In the genomic region with DNA sequence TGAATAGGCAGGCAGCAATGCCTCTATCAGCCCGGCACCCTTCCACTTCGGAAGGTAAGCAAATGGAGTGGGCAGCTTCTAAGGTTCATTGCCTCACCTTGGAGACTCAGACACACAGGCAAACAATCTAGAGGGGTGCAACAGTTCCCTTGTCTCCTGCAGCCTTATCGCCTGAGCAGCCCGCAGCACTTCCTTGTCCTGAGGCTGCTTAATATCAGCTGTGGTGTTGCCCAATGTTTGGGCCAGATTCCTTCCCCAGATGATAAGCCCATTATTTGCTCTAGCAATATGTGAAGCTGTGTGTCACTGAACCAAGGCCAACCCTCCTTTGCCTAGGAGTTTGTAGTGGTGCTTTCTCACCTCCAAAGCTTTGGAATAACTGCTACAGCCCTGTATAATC, we compare ENCODE assay signal across 20 mouse cellular contexts. TPM values are rescaled to one million over a fixed set of nuclear protein-coding genes. Genes with fewer than 3 reads are reported as not detected.
DNase-seq lines count a peak whose midpoint lies in the region; ATAC-seq and TF ChIP-seq lines count a peak whose summit lies in the region.
"Had no signal": no experiment of that assay in that cellular context is flagged by ENCODE, and none has a peak within 500 bp of the region (broad histone marks: within the 10 kb centered on the region; RNA-seq: fewer than 3 reads in every experiment).

No protein-coding gene starts in this region.

- no peak for TF ChIP-seq EP300 in stomach, postnatal 0 days (optimal IDR thresholded peaks at IDR 0.05)

- no peaks in the 10 kb centered on the region for H3K27me3 ChIP-seq in heart, embryonic 12.5 days (replicated peaks)
- no peaks in the 10 kb centered on the region for H3K27me3 ChIP-seq in stomach, postnatal 0 days (ENCODE audit: control insufficient read depth, insufficient read depth, low read length)
- no peaks in the 10 kb centered on the region for H3K27me3 ChIP-seq in hindbrain, embryonic 11.5 days (ENCODE audit: control insufficient read depth, insufficient read depth, low read length)
- H3K27me3 ChIP-seq: CH12.LX; forebrain, embryonic 12.5 days; heart, embryonic 15.5 days; hindbrain, embryonic 13.5 days; midbrain, embryonic 13.5 days had no signal

- H3K4me3 ChIP-seq in heart, embryonic 12.5 days: no peak overlapping the region
- H3K4me3 ChIP-seq in stomach, postnatal 0 days (ENCODE audit: low read depth, low read length): no peak overlapping the region
- H3K4me3 ChIP-seq in hindbrain, embryonic 11.5 days (ENCODE audit: low read depth, low read length): no peak overlapping the region
- H3K4me3 ChIP-seq: forebrain, embryonic 12.5 days; heart, embryonic 15.5 days; hindbrain, embryonic 13.5 days; midbrain, embryonic 13.5 days; neural tube, embryonic 15.5 days had no signal

- 0 out of 2 replicates have a peak overlapping the region, but pooled peaks have one; percentile 16 for H3K27ac ChIP-seq in heart, embryonic 12.5 days (ENCODE audit: poor library complexity, severe bottlenecking)
- no peak overlapping the region for H3K27ac ChIP-seq in stomach, postnatal 0 days (replicated peaks)
- no peak overlapping the region for H3K27ac ChIP-seq in hindbrain, embryonic 11.5 days (ENCODE audit: low read depth, low read length)
- H3K27ac ChIP-seq: forebrain, embryonic 12.5 days; heart, embryonic 15.5 days; hindbrain, embryonic 13.5 days; midbrain, embryonic 13.5 days; neural tube, embryonic 15.5 days had no signal

- WGBS in heart, embryonic 12.5 days: 39% methylated on average over 4 of the region's 4 CpGs
- WGBS in stomach, postnatal 0 days: 58% methylated on average over 4 of the region's 4 CpGs
- 91% methylated on average over 4 of the region's 4 CpGs for WGBS in hindbrain, embryonic 11.5 days

- peak; percentile 63; the same call in 1 of the 2 replicates for ATAC-seq in heart, embryonic 12.5 days (ENCODE audit: insufficient number of reproducible peaks, low FRiP score)
- ATAC-seq in stomach, postnatal 0 days (ENCODE audit: low FRiP score, low TSS enrichment): peak; percentile 99
- no peak for ATAC-seq in frontal cortex, adult (ENCODE audit: low TSS enrichment)
- no peak for ATAC-seq in hindbrain, embryonic 11.5 days (ENCODE audit: low FRiP score)
- ATAC-seq: midbrain, embryonic 13.5 days had no signal

- TF ChIP-seq CTCF in stomach, postnatal 0 days (IDR thresholded peaks at IDR 0.05; ENCODE audit: low read depth): no peak

- H3K9ac ChIP-seq in heart, embryonic 12.5 days: no peak overlapping the region
- no peak overlapping the region for H3K9ac ChIP-seq in stomach, postnatal 0 days (ENCODE audit: low read length)
- H3K9ac ChIP-seq in hindbrain, embryonic 11.5 days (ENCODE audit: low read depth, low read length): no peak overlapping the region
- H3K9ac ChIP-seq: forebrain, embryonic 12.5 days; heart, embryonic 15.5 days; hindbrain, embryonic 13.5 days; lung, embryonic 14.5 days; midbrain, embryonic 13.5 days; neural tube, embryonic 15.5 days had no signal

- H3K4me1 ChIP-seq in heart, embryonic 12.5 days (replicated peaks): 0 out of 2 replicates have a peak, but pooled peaks cover 4% of the 10 kb centered on the region
- no peaks in the 10 kb centered on the region for H3K4me1 ChIP-seq in stomach, postnatal 0 days (replicated peaks; ENCODE audit: control insufficient read depth, insufficient read depth)
- H3K4me1 ChIP-seq in hindbrain, embryonic 11.5 days (replicated peaks; ENCODE audit: control insufficient read depth, insufficient read depth, low read length): no peaks in the 10 kb centered on the region
- H3K4me1 ChIP-seq: forebrain, embryonic 12.5 days; heart, embryonic 15.5 days; hindbrain, embryonic 13.5 days; midbrain, embryonic 13.5 days; neural tube, embryonic 15.5 days had no signal

- no peak overlapping the region for H3K4me2 ChIP-seq in heart, embryonic 12.5 days
- no peak overlapping the region for H3K4me2 ChIP-seq in stomach, postnatal 0 days (replicated peaks; ENCODE audit: low read depth)
- no peak overlapping the region for H3K4me2 ChIP-seq in hindbrain, embryonic 11.5 days (replicated peaks; ENCODE audit: low read depth, low read length)
- H3K4me2 ChIP-seq: forebrain, embryonic 12.5 days; heart, embryonic 15.5 days; hindbrain, embryonic 13.5 days; lung, embryonic 14.5 days; midbrain, embryonic 13.5 days; neural tube, embryonic 15.5 days had no signal

- H3K9me3 ChIP-seq in heart, embryonic 12.5 days (replicated peaks): no peaks in the 10 kb centered on the region
- no peaks in the 10 kb centered on the region for H3K9me3 ChIP-seq in stomach, postnatal 0 days (ENCODE audit: control insufficient read depth, low read length)
- H3K9me3 ChIP-seq in hindbrain, embryonic 11.5 days (ENCODE audit: control insufficient read depth, low read length): no peaks in the 10 kb centered on the region
- H3K9me3 ChIP-seq: forebrain, embryonic 12.5 days; heart, embryonic 15.5 days; hindbrain, embryonic 13.5 days; midbrain, embryonic 13.5 days; neural tube, embryonic 15.5 days had no signal

- DNase-seq in heart, adult 9 months (ENCODE audit: low spot score in 2 of 2): no peak
- DNase-seq in ovary, postnatal 36 days (ENCODE audit: low spot score): peak; percentile 13
- DNase-seq in ovary, postnatal 14 days (ENCODE audit: low spot score): no peak
- DNase-seq in lung, postnatal 36 days: peak; percentile 23
- DNase-seq in stomach, postnatal 0 days (ENCODE audit: low spot score): peak; percentile 74
- DNase-seq in hindbrain, embryonic 11.5 days (ENCODE audit: low spot score): no peak
- DNase-seq: cerebellum, postnatal 10 days; embryo, embryonic 11 days; kidney, adult 18-20 months; kidney, postnatal 25 days; lung, embryonic 14.5 days; right cerebral cortex, adult 18-20 months had no signal

- H3K36me3 ChIP-seq in heart, embryonic 12.5 days: no peaks in the 10 kb centered on the region
- no peaks in the 10 kb centered on the region for H3K36me3 ChIP-seq in stomach, postnatal 0 days (ENCODE audit: control insufficient read depth, insufficient read depth, low read length)
- no peaks in the 10 kb centered on the region for H3K36me3 ChIP-seq in hindbrain, embryonic 11.5 days (ENCODE audit: control insufficient read depth, insufficient read depth, low read length)
- H3K36me3 ChIP-seq: forebrain, embryonic 12.5 days; heart, embryonic 15.5 days; hindbrain, embryonic 13.5 days; midbrain, embryonic 13.5 days; neural tube, embryonic 15.5 days had no signal

RNA-seq across cellular contexts. Expression of a gene that starts 58.8 kb away (rescaled TPM):
- polyA plus RNA-seq in heart, embryonic 12.5 days (2016; fragmentation: Nextera tagmentation; extraction: Ambion mirVana): 0.09 TPM in 1 of 2 replicates, not detected in the other
- polyA plus RNA-seq in stomach, postnatal 0 days (2015; fragmentation: Nextera tagmentation; extraction: Ambion mirVana): 0.17 and 0.22 TPM in 2 replicates
- 0.12 TPM in 1 of 2 replicates, not detected in the other for polyA plus RNA-seq in hindbrain, embryonic 11.5 days (2014; fragmentation: Nextera tagmentation; extraction: Ambion mirVana)
- polyA plus RNA-seq: forebrain, embryonic 12.5 days; hindbrain, embryonic 13.5 days; midbrain, embryonic 13.5 days had no signal

Comparison
In these comparisons a context has a peak if more than half of its experiments do, and no peak if none do; other contexts are left out.
1. DNase-seq: peak in ovary, postnatal 36 days (single experiment), lung, postnatal 36 days (single experiment) and stomach, postnatal 0 days (single experiment); none in heart, adult 9 months (0 of 2), ovary, postnatal 14 days (single experiment) and hindbrain, embryonic 11.5 days (single experiment).
2. ATAC-seq: peak in heart, embryonic 12.5 days (single experiment) and stomach, postnatal 0 days (single experiment); none in frontal cortex, adult (single experiment) and hindbrain, embryonic 11.5 days (single experiment).